30 mouse cellular contexts compared by ENCODE assay signal in genomic region chr8:124345098-124345497, GRCm38 (mm10).
DNase-seq lines count a peak whose midpoint lies in the region; ATAC-seq lines count a peak whose summit lies in the region.
"Had no signal": no experiment of that assay in that cellular context is flagged by ENCODE, and none has a peak within 500 bp of the region (broad histone marks: within the 10 kb centered on the region; RNA-seq: fewer than 3 reads in every experiment).

No protein-coding gene starts in this region.

- H3K27ac ChIP-seq in midbrain, embryonic 11.5 days (ENCODE audit: low read depth, low read length), result no peak overlapping the region
- H3K27ac ChIP-seq in midbrain, embryonic 15.5 days, result no peak overlapping the region
- H3K27ac ChIP-seq: embryonic facial prominence, embryonic 10.5 days; embryonic facial prominence, embryonic 15.5 days; heart, embryonic 10.5 days; heart, embryonic 15.5 days; hindbrain, postnatal 0 days; left cerebral cortex, adult 2 months; limb, embryonic 12.5 days; liver, embryonic 13.5 days; macrophage had no signal

- no peaks in the 10 kb centered on the region; the same call in 1 of the 2 replicates for H3K4me1 ChIP-seq in midbrain, embryonic 11.5 days (ENCODE audit: control insufficient read depth, insufficient read depth, low read length)
- H3K4me1 ChIP-seq in midbrain, embryonic 15.5 days, result peaks cover 6% of the 10 kb centered on the region; the same call in 1 of the 2 replicates

- WGBS in midbrain, embryonic 11.5 days, result 89% methylated on average over 10 of the region's 10 CpGs
- 89% methylated on average over 10 of the region's 10 CpGs for WGBS in midbrain, embryonic 15.5 days
- WGBS in large intestine, adult 2 months, result 35% methylated on average over 10 of the region's 10 CpGs

- peak; percentile 19 for DNase-seq in adrenal gland, postnatal 14 days
- no peak for DNase-seq in adrenal gland, adult 2 months
- peak; percentile 28 for DNase-seq in midbrain, embryonic 11.5 days (ENCODE audit: low spot score, missing footprints)
- peak; percentile 13 for DNase-seq in large intestine, adult 2 months (ENCODE audit: low read depth, low spot score)
- no peak for DNase-seq in gastrocnemius, postnatal 10 days
- DNase-seq in right cerebral cortex, postnatal 36 days (ENCODE audit: low spot score in 2 of 2), result no peak
- DNase-seq: adrenal gland, postnatal 36 days; cerebellum, adult 2 months; cerebellum, postnatal 25 days; gastrocnemius, postnatal 25 days; heart, adult 11 months; kidney, adult 18-20 months; liver, embryonic 13.5 days; lung, adult 2 months; lung, postnatal 10 days; midbrain, embryonic 14.5 days; right cerebral cortex, postnatal 25 days; thymus, postnatal 4 days had no signal

- no peak overlapping the region for H3K9ac ChIP-seq in midbrain, embryonic 11.5 days (ENCODE audit: low read length)
- H3K9ac ChIP-seq in midbrain, embryonic 15.5 days, result no peak overlapping the region
- H3K9ac ChIP-seq: embryonic facial prominence, embryonic 15.5 days; heart, embryonic 15.5 days; limb, embryonic 12.5 days; liver, embryonic 13.5 days had no signal

- ATAC-seq in midbrain, embryonic 11.5 days (ENCODE audit: low FRiP score), result no peak
- no peak for ATAC-seq in midbrain, embryonic 15.5 days (replicated peaks)
- ATAC-seq: forebrain, embryonic 14.5 days; hindbrain, postnatal 0 days; Patski had no signal

- peaks cover 9% of the 10 kb centered on the region; the same call in 1 of the 2 replicates for H3K36me3 ChIP-seq in midbrain, embryonic 11.5 days (ENCODE audit: control insufficient read depth, insufficient read depth, low read length)
- H3K36me3 ChIP-seq in midbrain, embryonic 15.5 days (replicated peaks), result peaks cover 20% of the 10 kb centered on the region; the same call in 1 of the 2 replicates
- H3K36me3 ChIP-seq: G1E had no signal

- H3K4me3 ChIP-seq in midbrain, embryonic 11.5 days (ENCODE audit: low read depth, low read length), result no peak overlapping the region
- no peak overlapping the region for H3K4me3 ChIP-seq in midbrain, embryonic 15.5 days
- H3K4me3 ChIP-seq: embryonic facial prominence, embryonic 10.5 days; embryonic facial prominence, embryonic 15.5 days; heart, embryonic 10.5 days; heart, embryonic 15.5 days; left cerebral cortex, adult 2 months; limb, embryonic 12.5 days; liver, embryonic 13.5 days had no signal

- H3K4me2 ChIP-seq in midbrain, embryonic 11.5 days, result no peak overlapping the region
- no peak overlapping the region for H3K4me2 ChIP-seq in midbrain, embryonic 15.5 days
- H3K4me2 ChIP-seq: embryonic facial prominence, embryonic 15.5 days; heart, embryonic 15.5 days; limb, embryonic 12.5 days; liver, embryonic 13.5 days had no signal

- H3K27me3 ChIP-seq in midbrain, embryonic 11.5 days (ENCODE audit: control insufficient read depth, insufficient read depth, low read length), result no peaks in the 10 kb centered on the region
- no peaks in the 10 kb centered on the region for H3K27me3 ChIP-seq in midbrain, embryonic 15.5 days (replicated peaks)
- H3K27me3 ChIP-seq: embryonic facial prominence, embryonic 15.5 days; limb, embryonic 12.5 days; liver, embryonic 13.5 days; Patski had no signal

- H3K9me3 ChIP-seq in midbrain, embryonic 11.5 days (ENCODE audit: control insufficient read depth, low read length), result no peaks in the 10 kb centered on the region
- no peaks in the 10 kb centered on the region for H3K9me3 ChIP-seq in midbrain, embryonic 15.5 days
- H3K9me3 ChIP-seq: embryonic facial prominence, embryonic 10.5 days; embryonic facial prominence, embryonic 15.5 days; heart, embryonic 10.5 days; heart, embryonic 15.5 days; limb, embryonic 12.5 days; liver, embryonic 13.5 days had no signal

Comparison
In these comparisons a context has a peak if more than half of its experiments do, and no peak if none do; other contexts are left out.
1. DNase-seq: peak in adrenal gland, postnatal 14 days (single experiment), midbrain, embryonic 11.5 days (single experiment) and large intestine, adult 2 months (single experiment); none in adrenal gland, adult 2 months (single experiment), gastrocnemius, postnatal 10 days (single experiment) and right cerebral cortex, postnatal 36 days (0 of 2).